Mouse (Mus musculus): ENCODE measurements around the gene Zg16.

DNA sequence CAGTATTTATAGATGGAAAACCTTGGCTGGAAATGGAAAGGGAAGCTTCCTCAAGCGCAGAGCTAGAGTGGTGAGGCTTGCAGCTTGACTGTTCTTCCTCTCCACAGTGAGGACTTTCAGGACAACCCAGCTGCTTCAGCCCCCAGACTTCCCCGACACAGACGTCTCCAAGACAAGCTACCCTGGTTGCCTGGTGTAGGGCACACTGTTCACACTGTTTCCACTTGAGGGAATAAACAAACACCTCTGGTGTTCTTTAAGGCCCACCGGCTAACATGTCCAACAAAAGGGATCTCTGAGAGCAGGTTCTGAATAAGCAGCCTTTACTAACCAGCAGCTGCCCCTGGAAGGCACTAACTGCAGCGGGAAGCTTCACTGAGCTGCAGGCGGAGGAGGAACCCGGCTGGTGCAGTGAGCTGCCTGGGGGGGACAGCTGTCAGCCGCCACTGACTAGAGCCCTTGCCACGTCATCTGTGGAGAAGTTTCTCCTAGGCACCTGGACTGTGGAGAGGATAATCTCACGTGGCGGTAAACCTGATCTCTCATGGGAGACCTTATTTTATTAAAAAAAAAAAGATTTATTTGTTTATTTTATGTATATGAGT, 29.3 kb upstream of the Zg16 start:
- no peak for TF ChIP-seq CTCF (IDR thresholded peaks at IDR 0.05; ENCODE audit: borderline replicate concordance, insufficient read depth, low read length)
- no peak for TF ChIP-seq POLR2A (IDR thresholded peaks at IDR 0.05; ENCODE audit: low read depth, low read length)
